8 mouse cellular contexts compared by ENCODE assay signal in genomic region chr2:27412245-27412800, GRCm38 (mm10). TPM values are rescaled to one million over a fixed set of nuclear protein-coding genes. Genes with fewer than 3 reads are reported as not detected.
DNase-seq lines count a peak whose midpoint lies in the region; ATAC-seq and TF ChIP-seq lines count a peak whose summit lies in the region.

No protein-coding gene starts in this region.

- peak overlapping the region; percentile 62 for H3K4me2 ChIP-seq in CH12.LX (ENCODE audit: insufficient read depth, low read depth, poor library complexity, severe bottlenecking)
- peak overlapping the region; percentile 21; the same call in 1 of the 2 replicates for H3K4me2 ChIP-seq in forebrain, embryonic 16.5 days (ENCODE audit: low read length)
- H3K4me2 ChIP-seq in liver, embryonic 16.5 days (ENCODE audit: low read depth, low read length), result peak overlapping the region; percentile 33; the same call in 1 of the 2 replicates

- H3K27me3 ChIP-seq in heart, embryonic 10.5 days (ENCODE audit: insufficient read depth, poor library complexity, severe bottlenecking), result no peaks in the 10 kb centered on the region
- H3K27me3 ChIP-seq in CH12.LX (replicated peaks), result no peaks in the 10 kb centered on the region
- no peaks in the 10 kb centered on the region for H3K27me3 ChIP-seq in forebrain, embryonic 16.5 days (replicated peaks; ENCODE audit: control insufficient read depth, insufficient read depth, low read length)
- H3K27me3 ChIP-seq in liver, embryonic 16.5 days (ENCODE audit: control insufficient read depth, insufficient read depth, low read depth, low read length), result no peaks in the 10 kb centered on the region

- no peak for TF ChIP-seq POLR2A in CH12.LX (IDR thresholded peaks at IDR 0.05; ENCODE audit: low read depth, low read length)

- no peak for TF ChIP-seq EP300 in CH12.LX (IDR thresholded peaks at IDR 0.05; ENCODE audit: low read length)

- dilution Hi-C loops in CH12.LX (cut with MboI; ENCODE audit: extremely low pct_ligation_motif_present, extremely low pct_unique_long_range_greater_than_20kb, low sequenced_read_pairs), result no loop called here

- no peaks in the 10 kb centered on the region for H3K36me3 ChIP-seq in heart, embryonic 10.5 days
- H3K36me3 ChIP-seq in CH12.LX (replicated peaks in 1 of 2; ENCODE audit: control insufficient read depth in 1 of 2, insufficient read depth in 1 of 2, low read length in 1 of 2), result peaks cover 0 to 17% of the 10 kb centered on the region in 2 experiments
- no peaks in the 10 kb centered on the region for H3K36me3 ChIP-seq in forebrain, embryonic 16.5 days (ENCODE audit: control insufficient read depth, insufficient read depth)
- no peaks in the 10 kb centered on the region for H3K36me3 ChIP-seq in liver, embryonic 16.5 days (ENCODE audit: control insufficient read depth, insufficient read depth)

- H3K9ac ChIP-seq in CH12.LX (ENCODE audit: insufficient read depth, low read depth), result peak overlapping the region; percentile 58
- 0 out of 2 replicates have a peak overlapping the region, but pooled peaks have one; percentile 16 for H3K9ac ChIP-seq in forebrain, embryonic 16.5 days (replicated peaks; ENCODE audit: low read depth, low read length)
- H3K9ac ChIP-seq in liver, embryonic 16.5 days (ENCODE audit: low read depth, low read length), result no peak overlapping the region

- no peak overlapping the region for H3K4me3 ChIP-seq in heart, embryonic 10.5 days
- peak overlapping the region; percentile 46 to 67 (median 52) for H3K4me3 ChIP-seq in CH12.LX (replicated peaks in 1 of 3; ENCODE audit: low read depth in 2 of 3, low read length in 2 of 3, poor library complexity in 1 of 3)
- H3K4me3 ChIP-seq in forebrain, embryonic 16.5 days (replicated peaks; ENCODE audit: low read length), result no peak overlapping the region
- H3K4me3 ChIP-seq in liver, embryonic 16.5 days (ENCODE audit: low read depth, low read length), result no peak overlapping the region

- H3K9me3 ChIP-seq in heart, embryonic 10.5 days, result no peaks in the 10 kb centered on the region
- H3K9me3 ChIP-seq in CH12.LX (replicated peaks; ENCODE audit: low read length), result no peaks in the 10 kb centered on the region
- no peaks in the 10 kb centered on the region for H3K9me3 ChIP-seq in forebrain, embryonic 16.5 days (ENCODE audit: control insufficient read depth, low read length)
- H3K9me3 ChIP-seq in liver, embryonic 16.5 days (replicated peaks; ENCODE audit: control insufficient read depth, low read length), result no peaks in the 10 kb centered on the region

- H3K79me2 ChIP-seq in CH12.LX (replicated peaks; ENCODE audit: control insufficient read depth, extremely low read depth, insufficient read depth, poor library complexity, severe bottlenecking), result peaks cover 86% of the 10 kb centered on the region

- WGBS in heart, embryonic 10.5 days, result 31% methylated on average over 7 of the region's 7 CpGs
- 11% methylated on average over 7 of the region's 7 CpGs for WGBS in forebrain, embryonic 16.5 days
- WGBS in liver, embryonic 16.5 days (ENCODE audit: insufficient replicate concordance), result 35% methylated on average over 7 of the region's 7 CpGs

- DNase-seq in heart, embryonic 10.5 days (ENCODE audit: low spot score), result no peak
- no peak for DNase-seq in heart, adult 9 months (ENCODE audit: low spot score in 2 of 2)
- no peak for DNase-seq in CH12.LX (ENCODE audit: extremely low read depth)
- no peak for DNase-seq in right cerebral cortex, adult 18-20 months
- DNase-seq in cerebellum, adult 9-10 months, result no peak
- no peak for DNase-seq in layer of hippocampus, adult 8-10 months (ENCODE audit: low spot score in 2 of 2)

- TF ChIP-seq CTCF in CH12.LX (conservative IDR thresholded peaks at IDR 0.05 in 1 of 2, IDR thresholded peaks at IDR 0.05 in 1 of 2; ENCODE audit: low read depth in 2 of 2, low read length in 2 of 2), result no peak

- peaks cover 88% of the 10 kb centered on the region for H3K4me1 ChIP-seq in heart, embryonic 10.5 days
- peaks cover 30 to 75% of the 10 kb centered on the region in 2 experiments for H3K4me1 ChIP-seq in CH12.LX (ENCODE audit: control insufficient read depth in 1 of 2, insufficient read depth in 2 of 2)
- H3K4me1 ChIP-seq in forebrain, embryonic 16.5 days (replicated peaks; ENCODE audit: control insufficient read depth, insufficient read depth, low read length), result peaks cover 47% of the 10 kb centered on the region
- H3K4me1 ChIP-seq in liver, embryonic 16.5 days (ENCODE audit: control insufficient read depth, low read depth, low read length), result peaks cover 47% of the 10 kb centered on the region

- in situ Hi-C loops in CH12.LX (cut with MboI; ENCODE audit: low pct_ligation_motif_present, low pct_unique_long_range_greater_than_20kb, low sequenced_read_pairs), result no loop called here

- peak; percentile 15; the same call in 1 of the 2 replicates for ATAC-seq in forebrain, embryonic 16.5 days
- ATAC-seq in liver, embryonic 16.5 days (ENCODE audit: low read depth), result no peak

- peak overlapping the region; percentile 82 for H3K27ac ChIP-seq in heart, embryonic 10.5 days
- H3K27ac ChIP-seq in CH12.LX (ENCODE audit: insufficient read depth, low read depth), result peak overlapping the region; percentile 98
- H3K27ac ChIP-seq in forebrain, embryonic 16.5 days (ENCODE audit: low read length), result peak overlapping the region; percentile 80
- H3K27ac ChIP-seq in liver, embryonic 16.5 days (ENCODE audit: low read length), result peak overlapping the region; percentile 73

- no peak for TF ChIP-seq RAD21 in CH12.LX (IDR thresholded peaks at IDR 0.05; ENCODE audit: low read depth, low read length)

TF ChIP-seq in CH12.LX, 34 proteins besides CTCF, POLR2A, EP300 and RAD21:
- TF ChIP-seq TCF12 (IDR thresholded peaks at IDR 0.05; ENCODE audit: low read depth, low read length) (0 out of 2 replicates have a peak, but pooled peaks have one; percentile 26), MEF2A (IDR thresholded peaks at IDR 0.05; ENCODE audit: borderline replicate concordance, low read depth, low read length) (0 out of 2 replicates have a peak, but pooled peaks have one; percentile 20), USF2 (conservative IDR thresholded peaks at IDR 0.05; ENCODE audit: low read depth, low read length) (no peak)
TF ChIP-seq in CH12.LX: peak in this region for 2.

RNA-seq across cellular contexts. Expression of gene Vav2, which starts 14.5 kb away (rescaled TPM):
- polyA plus RNA-seq in heart, embryonic 10.5 days (2016; fragmentation: Nextera tagmentation; extraction: Ambion mirVana), result 5.1 and 8.1 TPM in 2 replicates
- total RNA-seq in CH12.LX (2012; rRNA removed) (46.6 and 48.5 TPM in 2 replicates), CH12.LX (2014; rRNA removed) (31.5 and 31.7 TPM in 2 replicates)
- polyA plus RNA-seq in CH12.LX (2012; ENCODE audit: insufficient read length, low read depth), result 46.8 and 47.3 TPM in 2 replicates
- 11.9 and 13.1 TPM in 2 replicates for polyA plus RNA-seq in forebrain, embryonic 16.5 days (2015; fragmentation: Nextera tagmentation; extraction: Ambion mirVana)
- polyA plus RNA-seq in liver, embryonic 16.5 days (2015; fragmentation: Nextera tagmentation; extraction: Ambion mirVana), result 4.9 and 5.9 TPM in 2 replicates
- 10 to 100 TPM in 3 of 4 experiments, 1 to 10 TPM in 1; 9.1 to 12.9 (median 11.8) TPM for total RNA-seq in layer of hippocampus, adult 8-10 months (2022)

RNA-seq across cellular contexts. Expression of gene Brd3os, which starts 29.8 kb away (rescaled TPM):
- polyA plus RNA-seq in heart, embryonic 10.5 days (2016; fragmentation: Nextera tagmentation; extraction: Ambion mirVana), result 2.3 and 3.3 TPM in 2 replicates
- 0.92 and 2.1 TPM in 2 replicates for total RNA-seq in CH12.LX (2012; rRNA removed)
- 0.74 and 1.2 TPM in 2 replicates for total RNA-seq in CH12.LX (2014; rRNA removed)
- polyA plus RNA-seq in CH12.LX (2012; ENCODE audit: insufficient read length, low read depth), result 1.2 and 1.8 TPM in 2 replicates
- polyA plus RNA-seq in forebrain, embryonic 16.5 days (2015; fragmentation: Nextera tagmentation; extraction: Ambion mirVana), result 31.6 and 34.3 TPM in 2 replicates
- 0.32 and 0.67 TPM in 2 replicates for polyA plus RNA-seq in liver, embryonic 16.5 days (2015; fragmentation: Nextera tagmentation; extraction: Ambion mirVana)
- total RNA-seq in layer of hippocampus, adult 8-10 months (2022), result 10 to 100 TPM; 23.5 to 28.6 (median 27.9) TPM

Comparison
In these comparisons a context has a peak if more than half of its experiments do, and no peak if none do; other contexts are left out.
1. H3K4me3 ChIP-seq: peak in CH12.LX (3 of 3); none in heart, embryonic 10.5 days (single experiment), forebrain, embryonic 16.5 days (single experiment) and liver, embryonic 16.5 days (single experiment).
2. Peak in every context shown above with its lines, with median percentiles within 50 percentile points of each other: H3K27ac ChIP-seq and H3K4me2 ChIP-seq.